Mouse (Mus musculus) stomach, embryonic 14.5 days (tissue): ENCODE results near the gene Sctr. TPM values are rescaled to one million over a fixed set of nuclear protein-coding genes. Genes with fewer than 3 reads are reported as not detected.
A peak's percentile ranks its signal among the peaks of the same experiment; 100 is the strongest.

ENCODE experiments used
- ATAC-seq: fragments of 200-750 bp; cut with Nextera tagmentation; 2 replicates; pipeline ENCODE4 v1.8.0; 2017; ENCODE audit warnings: low read depth, moderate TSS enrichment; ENCODE audit not compliant: insufficient number of reproducible peaks, insufficient read depth, low FRiP score
- H3K27ac ChIP-seq: fragments of 300-500 bp; sonication (generic); 2 replicates; pipeline ENCODE4 v1.5.1; 2014; ENCODE audit warnings: mild to moderate bottlenecking, low read length, moderate library complexity, mixed read lengths
- H3K27me3 ChIP-seq: fragments of 300-500 bp; sonication (generic); 2 replicates; pipeline ENCODE4 v1.6.1; 2014; ENCODE audit warnings: low read length, control low read depth, mixed read lengths; ENCODE audit not compliant: control insufficient read depth, insufficient read depth
- H3K36me3 ChIP-seq: fragments of 300-500 bp; sonication (generic); 2 replicates; pipeline ENCODE4 v1.6.1; 2014; ENCODE audit warnings: mild to moderate bottlenecking, control low read depth, low read length, moderate library complexity, mixed read lengths; ENCODE audit not compliant: control insufficient read depth, insufficient read depth
- H3K4me1 ChIP-seq: fragments of 300-500 bp; sonication (generic); 2 replicates; pipeline ENCODE4 v1.6.1; 2014; ENCODE audit warnings: low read length, control low read depth, mixed read lengths; ENCODE audit not compliant: control insufficient read depth, insufficient read depth
- H3K4me2 ChIP-seq: fragments of 300-500 bp; sonication (generic); replicated peaks from 2 replicates; pipeline ENCODE4 v1.6.1; 2014; ENCODE audit warnings: low read depth, low read length, control low read depth
- H3K4me3 ChIP-seq: fragments of 300-500 bp; sonication (generic); 2 replicates; pipeline ENCODE4 v1.5.1; 2014; ENCODE audit warnings: low read depth, low read length, control low read depth
- H3K9ac ChIP-seq: fragments of 300-500 bp; sonication (generic); replicated peaks from 2 replicates; pipeline ENCODE4 v1.6.1; 2014; ENCODE audit warnings: low read depth, mild to moderate bottlenecking, control low read depth, low read length, moderate library complexity, mixed read lengths
- H3K9me3 ChIP-seq: fragments of 300-500 bp; sonication (generic); 2 replicates; pipeline ENCODE4 v1.6.1; 2016; ENCODE audit warnings: low read depth, low read length, control low read depth; ENCODE audit not compliant: control insufficient read depth
- WGBS: fragments of 180-500 bp; shearing (Covaris S2); extraction: QIAGEN DNeasy Blood & Tissue Kit; methylation state at CpG from one replicate; pipeline ENCODE4 v1.1.7; 2014; 5-methylcytosine and 5-hydroxymethylcytosine counted together
- polyA plus RNA-seq: library from polyadenylated mRNA; unstranded; fragments of >200 nt; fragmentation: Nextera tagmentation; extraction: Ambion mirVana; gene quantifications from 2 replicates; pipeline ENCODE4 v1.2.1, GENCODE M21; 2014

The Sctr gene
- polyA plus RNA-seq, 1 experiment from 2014 or later, result 2.0 TPM

DNA sequence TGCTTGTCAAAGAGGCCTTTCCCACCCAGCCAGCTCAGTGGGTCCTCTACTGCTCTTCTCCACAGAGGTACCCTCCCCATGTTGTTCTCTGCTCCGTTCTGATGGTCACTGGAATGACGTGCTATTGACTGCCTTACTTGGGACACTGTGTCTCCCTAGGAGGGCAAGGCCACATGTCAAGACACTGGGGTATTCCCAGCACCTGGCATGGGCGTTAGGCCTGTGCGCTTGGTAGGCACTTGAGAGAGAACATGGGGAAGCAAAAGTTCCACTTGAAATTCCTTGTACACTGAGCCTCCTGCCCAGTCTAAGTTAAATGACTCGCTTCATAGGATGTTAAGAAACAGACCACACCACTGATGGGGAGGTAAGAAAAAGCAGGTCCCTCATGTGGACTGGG lies 62.4 kb downstream of the Sctr start:
- Histone ChIP-seq H3K27me3 (0 out of 2 replicates have a peak, but pooled peaks cover 5% of the 10 kb centered on the region), H3K4me2 (no peak overlapping the region), H3K9ac (no peak overlapping the region), H3K36me3 (no peaks in the 10 kb centered on the region), H3K9me3 (no peaks in the 10 kb centered on the region), H3K4me1 (peaks cover 9% of the 10 kb centered on the region; the same call in 1 of the 2 replicates), H3K4me3 (no peak overlapping the region), H3K27ac (no peak overlapping the region)
- ATAC-seq, result no peak
- 82% methylated on average over 5 of the region's 5 CpGs for WGBS

DNA sequence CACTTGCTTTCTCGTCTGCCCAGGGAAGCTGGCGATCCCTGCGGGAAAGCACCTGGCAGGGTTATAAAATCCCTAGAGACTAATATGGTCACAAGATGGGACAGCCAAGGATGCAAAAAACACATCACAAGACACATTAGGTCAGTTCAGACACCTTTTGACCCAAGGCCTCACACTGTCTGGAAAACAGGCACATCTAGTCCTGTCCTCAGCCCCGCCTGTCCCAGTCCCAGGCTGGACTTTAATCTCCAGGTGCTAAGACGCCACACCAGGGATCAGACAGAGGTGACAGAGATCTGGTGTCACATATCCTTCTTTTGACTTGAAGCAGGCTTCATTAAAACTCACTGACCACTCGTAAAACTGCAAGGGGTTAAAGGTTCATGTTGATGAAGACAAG lies 63.5 kb downstream of the Sctr start:
- 0 out of 2 replicates have a peak, but pooled peaks cover 5% of the 10 kb centered on the region for H3K27me3 ChIP-seq
- no peak overlapping the region for H3K27ac ChIP-seq
- ATAC-seq, result no peak
- no peak overlapping the region for H3K4me3 ChIP-seq
- H3K9me3 ChIP-seq, result no peaks in the 10 kb centered on the region
- no peak overlapping the region for H3K9ac ChIP-seq
- H3K36me3 ChIP-seq, result no peaks in the 10 kb centered on the region
- WGBS, result 62% methylated on average over 6 of the region's 6 CpGs
- no peak overlapping the region for H3K4me2 ChIP-seq
- H3K4me1 ChIP-seq, result peaks cover 11% of the 10 kb centered on the region; the same call in 1 of the 2 replicates

DNA sequence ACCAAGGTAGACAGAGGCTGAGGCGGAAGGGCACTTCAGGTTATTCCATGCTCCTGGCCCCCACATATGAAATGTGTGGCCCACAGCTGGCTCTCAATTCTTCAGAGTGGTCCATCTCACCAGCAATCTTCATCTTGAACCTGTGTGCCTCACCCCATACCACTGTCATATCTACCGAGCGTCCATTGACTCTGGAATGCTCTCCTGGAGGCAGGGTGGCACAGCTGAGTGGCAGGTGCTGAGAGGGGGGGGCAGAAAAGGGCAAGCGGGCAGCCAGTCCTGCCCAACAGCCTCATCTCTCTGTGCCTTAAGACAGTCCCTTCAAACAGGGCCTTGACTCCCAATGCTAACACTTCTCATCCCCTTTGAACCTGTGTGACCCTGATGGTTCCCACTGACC lies 64.4 kb downstream of the Sctr start:
- Histone ChIP-seq H3K27me3 (0 out of 2 replicates have a peak, but pooled peaks cover 5% of the 10 kb centered on the region), H3K36me3 (no peaks in the 10 kb centered on the region), H3K4me3 (no peak overlapping the region), H3K9me3 (no peaks in the 10 kb centered on the region), H3K4me2 (no peak overlapping the region), H3K9ac (no peak overlapping the region), H3K27ac (no peak overlapping the region), H3K4me1 (peaks cover 11% of the 10 kb centered on the region; the same call in 1 of the 2 replicates)
- 92% methylated on average over 4 of the region's 4 CpGs for WGBS
- no peak for ATAC-seq

DNA sequence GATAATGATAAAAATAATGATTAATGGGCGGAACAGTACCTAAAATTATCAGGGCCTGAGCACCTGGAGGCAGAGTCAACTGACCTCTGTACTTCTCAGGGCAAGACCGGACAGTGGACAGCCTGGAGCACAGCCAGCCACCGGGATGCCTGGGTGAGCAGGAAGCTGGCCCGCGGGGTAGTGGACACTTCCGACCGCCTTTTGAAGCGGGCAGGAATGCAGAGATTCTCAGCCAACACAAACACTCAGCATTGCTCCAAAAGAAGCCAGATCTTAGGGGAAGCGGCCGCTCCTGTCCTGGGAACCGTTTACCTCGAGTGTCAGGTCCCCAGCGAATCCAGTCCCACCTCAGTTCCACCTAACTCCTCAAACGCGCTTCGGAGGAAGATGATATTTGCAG lies 66.2 kb downstream of the Sctr start:
- ATAC-seq, result no peak
- no peaks in the 10 kb centered on the region for H3K9me3 ChIP-seq
- H3K9ac ChIP-seq, result no peak overlapping the region
- H3K4me1 ChIP-seq, result peaks cover 11% of the 10 kb centered on the region; the same call in 1 of the 2 replicates
- 0 out of 2 replicates have a peak, but pooled peaks cover 5% of the 10 kb centered on the region for H3K27me3 ChIP-seq
- 9% methylated on average over 16 of the region's 16 CpGs for WGBS
- H3K36me3 ChIP-seq, result no peaks in the 10 kb centered on the region
- H3K4me2 ChIP-seq, result peak overlapping the region; percentile 92
- H3K4me3 ChIP-seq, result peak overlapping the region; percentile 31
- no peak overlapping the region for H3K27ac ChIP-seq

DNA sequence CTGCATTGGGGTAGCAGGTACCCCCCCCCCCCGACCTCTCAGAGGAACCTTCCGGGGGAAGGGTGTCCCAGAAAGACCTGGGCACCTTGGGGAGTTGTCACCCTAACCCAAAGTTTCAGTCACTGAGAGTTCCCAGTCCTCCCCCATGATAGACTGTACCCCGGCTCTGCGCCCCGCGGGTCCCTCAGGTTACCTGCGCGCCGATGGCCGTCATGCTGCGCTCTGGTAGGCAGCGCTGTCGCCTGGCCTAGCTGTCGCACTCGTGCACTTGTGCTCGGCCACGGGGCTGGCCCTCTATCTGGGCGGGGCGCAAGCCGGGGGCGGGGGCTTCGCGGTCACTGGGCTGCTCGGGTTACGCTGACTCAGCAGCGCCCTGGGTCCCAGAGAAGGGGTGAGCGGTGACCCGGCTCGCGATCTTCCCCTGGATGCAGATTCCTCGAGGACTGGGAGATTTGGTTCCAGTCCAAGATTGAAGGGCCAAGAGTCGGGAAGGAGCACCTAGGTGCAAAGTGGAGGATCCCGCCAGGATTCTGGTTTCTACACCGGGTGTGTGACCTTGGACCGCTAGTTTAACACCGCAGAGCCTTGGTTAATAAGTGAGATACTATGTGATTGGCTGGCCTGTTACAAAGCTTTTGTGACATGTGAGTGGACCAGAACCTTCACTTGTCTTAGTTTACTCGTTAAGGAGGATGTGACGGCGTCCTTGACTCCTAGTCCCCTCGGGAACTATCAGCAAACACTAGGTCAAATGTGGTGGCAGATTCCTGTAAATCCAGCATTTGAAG lies 67.0 kb downstream of the Sctr start, which contains the start of gene Tmem37:
Gene Tmem37, minus strand, starts transcription at position 556 of the 788 bp plus-strand sequence.
- peak within 1 kb of the TSS; percentile 31 for H3K4me3 ChIP-seq
- 0 out of 2 replicates have a peak within 1 kb of the TSS, but pooled peaks have one; percentile 2 for H3K9ac ChIP-seq
- peak within 1 kb of the TSS; percentile 92 for H3K4me2 ChIP-seq
- H3K27me3 ChIP-seq, result 0 out of 2 replicates have a peak, but pooled peaks cover 5% of the 10 kb centered on the region
- H3K4me1 ChIP-seq, result peaks cover 11% of the 10 kb centered on the region; the same call in 1 of the 2 replicates
- no peaks in the 10 kb centered on the region for H3K9me3 ChIP-seq
- no peak within 1 kb of the TSS for H3K27ac ChIP-seq
- H3K36me3 ChIP-seq, result no peaks in the 10 kb centered on the region
- WGBS, result 3% methylated on average over 40 of the region's 40 CpGs
- ATAC-seq, result peak; percentile 77

DNA sequence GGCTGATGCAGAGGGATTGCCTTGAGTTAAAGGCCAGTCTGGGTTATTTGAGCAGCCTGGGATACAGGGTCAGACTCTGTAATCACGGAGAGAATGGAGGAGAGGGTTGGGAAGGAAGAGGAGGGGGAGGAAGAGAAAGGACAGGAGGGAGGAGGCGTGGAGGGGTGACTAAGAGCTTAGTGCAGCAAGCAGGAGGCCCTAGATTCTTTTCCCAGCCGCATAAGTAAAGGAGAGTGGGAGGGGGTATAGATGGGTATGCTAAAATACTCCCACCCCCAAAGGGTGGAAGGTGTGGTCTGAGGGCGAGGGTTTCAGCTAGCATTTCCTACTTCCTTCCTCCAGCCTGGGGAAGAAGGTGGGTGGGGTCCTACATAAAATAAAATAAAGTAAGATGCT lies 67.6 kb downstream of the Sctr start:
- no peak overlapping the region for H3K27ac ChIP-seq
- peak; percentile 14; the same call in 1 of the 2 replicates for ATAC-seq
- H3K4me3 ChIP-seq, result no peak overlapping the region
- H3K36me3 ChIP-seq, result no peaks in the 10 kb centered on the region
- WGBS, result 36% methylated on average over 4 of the region's 4 CpGs
- peak overlapping the region; percentile 92; the same call in 1 of the 2 replicates for H3K4me2 ChIP-seq
- H3K27me3 ChIP-seq, result 0 out of 2 replicates have a peak, but pooled peaks cover 5% of the 10 kb centered on the region
- no peaks in the 10 kb centered on the region for H3K9me3 ChIP-seq
- H3K9ac ChIP-seq, result no peak overlapping the region
- H3K4me1 ChIP-seq, result peaks cover 11% of the 10 kb centered on the region; the same call in 1 of the 2 replicates

DNA sequence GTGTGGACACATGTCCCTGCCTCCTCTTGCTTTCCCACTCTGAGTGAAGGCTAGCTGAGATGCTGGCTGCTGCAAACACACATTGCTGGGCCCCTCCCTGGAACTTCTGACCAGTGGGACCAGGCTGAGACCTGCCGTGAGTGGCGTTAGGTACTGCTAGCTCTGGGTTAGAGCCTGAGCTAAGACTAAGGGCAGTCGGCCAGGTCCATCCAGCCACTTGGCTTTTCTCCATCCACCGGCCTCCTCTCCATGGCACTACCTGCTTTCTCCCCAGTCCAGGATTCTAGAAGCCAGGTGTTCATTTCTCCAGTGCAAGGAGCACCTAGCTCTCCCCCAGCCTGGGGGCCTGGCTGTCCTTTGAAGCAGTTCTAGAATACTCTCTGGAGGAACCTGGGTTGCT lies 68.2 kb downstream of the Sctr start:
- no peak overlapping the region for H3K4me2 ChIP-seq
- no peak for ATAC-seq
- 0 out of 2 replicates have a peak, but pooled peaks cover 5% of the 10 kb centered on the region for H3K27me3 ChIP-seq
- peaks cover 11% of the 10 kb centered on the region; the same call in 1 of the 2 replicates for H3K4me1 ChIP-seq
- no peak overlapping the region for H3K27ac ChIP-seq
- no peaks in the 10 kb centered on the region for H3K9me3 ChIP-seq
- no peak overlapping the region for H3K9ac ChIP-seq
- WGBS, result 77% methylated on average over 4 of the region's 4 CpGs
- no peaks in the 10 kb centered on the region for H3K36me3 ChIP-seq
- no peak overlapping the region for H3K4me3 ChIP-seq

DNA sequence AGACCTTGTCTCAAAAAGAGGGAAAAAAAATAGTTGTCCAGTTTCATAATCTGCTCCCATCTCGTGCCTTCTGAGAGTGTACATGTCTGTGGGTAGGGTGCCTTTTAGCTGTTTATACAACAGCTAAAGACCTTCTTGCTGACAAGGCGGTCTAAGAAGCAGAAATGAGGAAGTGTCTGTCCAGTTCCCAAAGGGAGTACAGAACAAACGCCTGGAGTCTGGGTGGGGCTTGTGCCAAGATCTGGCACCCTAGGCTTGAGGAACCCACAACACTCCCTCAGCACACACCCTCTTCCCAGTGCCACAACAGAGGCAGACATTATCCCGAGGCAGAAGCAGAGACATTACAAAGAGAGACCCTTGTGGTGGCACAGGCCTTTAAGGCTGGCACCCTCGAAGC lies 68.8 kb downstream of the Sctr start:
- Histone ChIP-seq H3K27me3 (0 out of 2 replicates have a peak, but pooled peaks cover 5% of the 10 kb centered on the region), H3K36me3 (no peaks in the 10 kb centered on the region), H3K27ac (no peak overlapping the region), H3K9ac (no peak overlapping the region), H3K4me1 (peaks cover 11% of the 10 kb centered on the region; the same call in 1 of the 2 replicates), H3K4me3 (no peak overlapping the region), H3K4me2 (no peak overlapping the region), H3K9me3 (no peaks in the 10 kb centered on the region)
- 72% methylated on average over 5 of the region's 5 CpGs for WGBS
- ATAC-seq, result no peak
